Mouse (Mus musculus) cerebellum, adult 9-10 months (tissue): ENCODE measurements at regions not wholly inside any gene's neighbourhood (a gene's known extent, or its start where the extent isn't known, plus 50 kb on each side); places are given as distances from the start of the nearest gene placed in this dataset.

Experiments used
- DNase-seq: peaks from one replicate; pipeline ENCODE4 v3.0.0; 2022

- DNase-seq: no peak
Measured at GRCm38 (mm10) chr6:39283761-39284415, 77.3 kb upstream of the Kdm7a start.

DNA sequence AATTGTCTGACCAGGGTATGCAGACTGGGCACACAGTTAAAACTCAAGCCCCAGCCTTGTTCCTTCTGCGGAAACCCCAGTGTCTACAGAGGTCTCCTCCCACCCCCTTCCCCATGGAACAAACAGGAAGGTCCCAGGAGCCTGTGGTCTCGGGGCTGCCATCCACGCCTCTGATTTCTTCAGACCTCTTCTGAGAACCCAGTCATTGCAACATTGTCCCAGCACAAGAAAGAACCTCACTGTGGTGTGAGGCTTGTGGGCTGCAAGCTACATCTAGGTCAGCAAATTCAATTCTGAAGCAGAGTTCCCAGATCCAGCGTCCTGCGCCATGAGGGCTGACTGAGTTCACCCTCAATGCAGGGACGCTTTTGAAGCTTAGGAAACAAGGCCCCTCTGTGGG is 71.7 kb upstream of the Kdm7a start:
- DNase-seq: no peak

DNA sequence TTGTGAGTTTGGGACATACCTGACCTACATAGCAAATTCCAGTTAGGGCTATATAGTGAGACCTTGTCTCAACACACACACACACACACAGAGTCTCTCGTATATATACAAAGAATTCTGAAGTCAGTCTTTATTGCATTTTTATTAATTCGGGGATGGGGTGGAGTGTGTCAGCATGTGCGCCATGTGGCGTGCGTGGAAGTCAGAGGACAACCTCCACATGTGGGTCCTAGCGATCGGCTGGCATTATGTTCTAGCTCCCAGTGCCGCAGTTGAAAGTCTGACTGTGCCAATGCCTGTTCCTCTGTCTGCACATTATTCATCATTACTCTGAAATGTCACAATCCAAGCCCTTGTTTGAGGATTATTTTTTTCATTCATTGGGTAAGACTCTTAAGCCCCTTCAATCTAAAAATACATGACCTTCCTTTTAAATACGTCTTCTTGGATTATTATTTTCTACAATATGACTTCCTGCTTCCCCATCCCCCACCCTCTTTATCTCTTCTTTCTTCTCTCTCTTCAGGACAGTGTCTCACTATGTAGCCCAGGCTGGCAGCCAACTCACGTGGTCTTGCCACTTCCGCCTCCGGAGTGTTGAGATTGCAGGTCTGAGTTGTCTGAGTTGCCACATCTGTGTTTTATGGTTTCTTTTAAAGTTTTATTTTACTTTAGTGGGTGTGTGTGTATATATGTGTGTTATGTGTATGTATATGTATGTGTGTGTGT is 68.3 kb upstream of the Kdm7a start:
- no peak for DNase-seq

GRCm38 (mm10) chr6:39273427-39273826 is 66.8 kb upstream of the Kdm7a start:
- DNase-seq: no peak

GRCm38 (mm10) chr6:39270457-39270856 is 63.9 kb upstream of the Kdm7a start:
- no peak for DNase-seq

DNA sequence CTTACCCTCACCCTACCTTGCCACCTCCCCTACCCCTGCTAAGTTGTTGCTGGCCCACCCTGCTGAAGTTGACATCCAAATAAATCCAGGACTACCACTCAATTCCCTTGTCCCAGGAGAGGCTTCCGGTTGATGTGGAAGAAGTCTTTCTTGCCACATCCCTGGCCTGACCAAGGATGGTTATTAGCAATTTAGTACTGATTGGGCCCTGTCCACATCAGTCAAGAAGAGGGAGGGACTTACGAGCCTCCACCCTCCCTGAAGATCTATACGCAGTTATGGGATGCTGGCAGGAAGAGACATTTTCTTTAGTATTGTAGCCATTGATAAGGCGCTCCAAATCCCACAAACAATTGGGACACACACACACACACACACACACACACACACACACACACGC is 63.1 kb upstream of the Kdm7a start:
- no peak for DNase-seq

- no peak for DNase-seq
Measured at GRCm38 (mm10) chr6:39268647-39269428, 62.2 kb upstream of the Kdm7a start.

GRCm38 (mm10) chr6:39264722-39265121 is 58.1 kb upstream of the Kdm7a start:
- DNase-seq: no peak

DNA sequence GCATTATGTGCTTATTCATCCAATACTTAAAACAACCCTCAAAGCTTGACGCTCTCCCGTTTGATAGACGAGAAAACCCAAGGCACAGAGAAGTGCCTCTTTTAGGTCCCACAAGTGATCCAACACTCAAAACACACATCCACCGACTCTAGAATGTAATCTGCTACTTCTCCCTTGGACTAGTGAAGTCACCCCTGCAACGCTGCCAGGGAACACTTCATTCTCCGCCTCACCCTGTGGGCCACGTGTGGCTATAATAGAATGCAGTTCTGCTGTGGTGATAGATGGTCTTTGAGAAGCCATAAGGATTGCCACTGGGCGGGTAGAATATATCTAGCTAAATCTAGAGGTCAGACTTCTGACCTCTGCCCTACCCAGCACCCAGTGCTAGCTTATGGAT is 57.0 kb upstream of the Kdm7a start:
- DNase-seq: no peak

DNA sequence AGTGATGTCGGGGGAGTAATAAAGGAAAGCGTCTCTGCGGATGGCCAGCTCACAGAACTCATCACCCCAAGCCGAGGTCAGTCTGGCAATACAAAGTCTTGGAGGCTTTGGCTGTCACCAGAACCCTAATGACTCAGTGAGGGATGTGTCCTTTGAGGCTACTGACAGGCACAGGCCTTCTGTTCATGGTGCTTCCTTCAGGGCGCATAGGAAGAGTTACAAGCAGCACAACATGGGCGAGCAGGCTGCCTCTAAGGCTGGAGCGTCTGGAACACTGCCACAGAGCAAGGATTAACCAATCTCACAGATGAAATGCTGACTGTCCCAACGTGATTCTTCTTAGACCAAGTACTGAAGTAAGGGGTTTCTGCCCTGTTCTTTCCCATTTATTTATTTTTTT is 55.4 kb upstream of the Kdm7a start:
- DNase-seq: no peak

DNA sequence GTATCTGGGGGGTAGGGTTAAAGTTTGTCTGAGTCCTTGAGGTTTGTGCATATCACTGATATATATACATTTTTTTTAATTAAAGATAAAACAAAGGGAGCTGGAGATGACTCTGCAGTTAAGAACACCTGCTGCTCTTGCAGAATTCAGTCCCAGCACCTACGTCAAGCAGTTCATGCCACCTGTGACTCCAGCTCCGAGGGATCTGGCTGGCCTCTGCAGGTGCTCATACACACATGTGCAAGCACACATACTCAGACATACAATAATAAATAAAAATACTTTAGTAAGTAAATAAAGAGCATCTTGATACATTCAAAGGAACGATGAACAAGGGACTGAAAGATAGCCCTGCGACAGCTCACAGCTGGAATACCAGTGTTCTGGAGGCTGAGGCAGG is 53.9 kb upstream of the Kdm7a start:
- no peak for DNase-seq

- no peak for DNase-seq
Measured at GRCm38 (mm10) chr6:39259129-39259528, 52.5 kb upstream of the Kdm7a start.

- DNase-seq: no peak
Measured at GRCm38 (mm10) chr6:39258656-39259055, 52.1 kb upstream of the Kdm7a start.

DNA sequence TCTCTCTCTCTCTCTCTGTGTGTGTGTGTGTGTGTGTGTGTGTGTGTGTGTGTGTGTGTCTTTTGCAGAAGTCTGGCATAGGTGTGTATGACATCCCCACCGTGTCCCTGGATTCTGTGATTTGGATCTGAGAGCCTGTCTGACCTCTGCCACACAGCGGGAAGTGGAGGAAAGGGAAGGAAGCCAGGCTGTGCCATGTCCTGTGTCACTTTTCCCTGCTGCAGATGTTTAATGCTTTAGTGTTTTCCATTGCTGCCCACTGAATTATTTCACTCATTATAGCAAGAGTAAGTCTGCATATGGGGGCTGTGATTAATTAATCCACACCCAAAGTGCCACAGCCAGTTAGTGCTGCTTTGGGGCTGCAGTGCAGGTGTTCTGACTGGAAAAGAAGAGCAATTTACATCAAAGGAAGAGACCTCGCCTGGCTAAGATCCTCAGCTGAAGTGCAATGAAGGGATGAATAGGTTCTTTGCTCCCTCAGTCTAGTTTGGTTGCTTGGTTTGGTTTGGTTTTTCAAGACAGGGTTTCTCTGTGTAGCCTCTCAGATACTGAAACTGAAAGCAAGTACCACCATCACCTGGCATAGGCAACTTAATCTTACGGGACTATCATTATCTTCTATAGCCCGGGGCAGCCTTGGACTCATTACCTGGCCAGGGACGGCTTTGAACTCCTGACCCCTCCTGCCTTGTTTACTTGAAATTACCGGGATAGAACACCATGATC is 51.2 kb upstream of the Kdm7a start:
- no peak for DNase-seq

GRCm38 (mm10) chr6:39257111-39257571 is 50.6 kb upstream of the Kdm7a start:
- DNase-seq: peak; percentile 44

DNA sequence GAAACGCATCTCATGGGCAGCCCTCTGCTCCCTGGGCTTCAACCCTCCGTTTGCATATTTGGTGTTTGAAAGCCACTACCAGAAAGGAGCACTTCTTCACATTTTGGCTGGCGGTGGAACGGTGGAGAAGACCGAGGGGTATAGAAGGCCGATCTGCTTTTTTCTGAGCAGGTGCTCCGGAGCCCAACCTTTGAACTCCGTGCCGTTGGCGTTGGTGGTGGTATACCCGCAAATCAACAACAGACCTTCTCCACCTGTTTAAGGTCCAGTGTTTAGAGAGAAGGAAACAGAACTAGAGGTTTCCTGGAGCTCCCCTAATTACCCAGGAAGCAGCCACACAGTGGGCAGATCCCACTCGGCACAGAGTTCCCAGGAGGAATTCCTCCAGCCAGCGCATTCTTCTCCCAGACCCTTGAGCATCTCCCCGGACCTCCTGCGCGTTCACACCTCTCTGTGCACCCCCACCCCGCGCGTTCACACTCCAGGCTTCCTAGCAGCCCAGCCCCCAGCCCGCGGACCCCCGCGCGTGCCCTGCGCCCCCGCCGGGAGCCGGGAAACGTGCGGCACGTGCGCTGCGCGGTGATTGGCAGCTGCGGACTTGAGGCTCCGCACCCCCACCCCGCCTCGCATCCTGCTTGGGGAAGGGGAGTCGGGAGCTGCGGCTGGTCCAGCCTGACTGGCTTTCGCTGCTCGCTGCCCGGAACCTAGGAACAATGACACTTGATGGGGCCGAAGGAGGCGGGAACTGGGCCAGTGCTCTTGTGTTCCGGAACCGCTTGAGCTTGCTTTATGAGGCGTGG is 49.9 kb upstream of the Kdm7a start:
- peak; percentile 58 for DNase-seq
